Mouse (Mus musculus) liver, postnatal 0 days (tissue): Measurements from ENCODE around the gene Angptl6. TPM values are rescaled to one million over a fixed set of nuclear protein-coding genes. Genes with fewer than 3 reads are reported as not detected.

Experiments used
- ATAC-seq: fragments of 200-750 bp; cut with Nextera tagmentation; 2 replicates; pipeline ENCODE4 v1.8.0; 2017; ENCODE audit warnings: mild to moderate bottlenecking, moderate library complexity
- DNase-seq: peaks from one replicate; pipeline ENCODE4 v3.0.0-alpha.2; 2016
- H3K27ac ChIP-seq: fragments of 300-500 bp; sonication (generic); 2 replicates; pipeline ENCODE4 v1.5.1; 2014; ENCODE audit warnings: antibody characterized with exemption, moderate library complexity, mild to moderate bottlenecking, low read depth
- H3K27me3 ChIP-seq: fragments of 300-500 bp; sonication (generic); 2 replicates; pipeline ENCODE4 v1.6.1; 2014; ENCODE audit warnings: low read length, control low read depth, mixed read lengths; ENCODE audit not compliant: insufficient read depth
- H3K36me3 ChIP-seq: fragments of 300-500 bp; sonication (generic); replicated peaks from 2 replicates; pipeline ENCODE4 v1.6.1; 2014; ENCODE audit warnings: mild to moderate bottlenecking, control low read depth, low read length, moderate library complexity, mixed read lengths; ENCODE audit not compliant: insufficient read depth
- H3K4me1 ChIP-seq: fragments of 300-500 bp; sonication (generic); 2 replicates; pipeline ENCODE4 v1.6.1; 2014; ENCODE audit warnings: antibody characterized with exemption, mild to moderate bottlenecking, control low read depth; ENCODE audit not compliant: insufficient read depth
- H3K4me2 ChIP-seq: fragments of 300-500 bp; sonication (generic); 2 replicates; pipeline ENCODE4 v1.6.1; 2014; ENCODE audit warnings: low read depth, mild to moderate bottlenecking, low read length, moderate library complexity, mixed read lengths
- H3K4me3 ChIP-seq: fragments of 300-500 bp; sonication (generic); 2 replicates; pipeline ENCODE4 v1.5.1; 2014; ENCODE audit warnings: low read depth, low read length
- H3K9ac ChIP-seq: fragments of 300-500 bp; sonication (generic); replicated peaks from 2 replicates; pipeline ENCODE4 v1.6.1; 2014; ENCODE audit warnings: mild to moderate bottlenecking, moderate library complexity
- H3K9me3 ChIP-seq: fragments of 300-500 bp; sonication (generic); 2 replicates; pipeline ENCODE4 v1.6.1; 2016; ENCODE audit warnings: mild to moderate bottlenecking, control low read depth, low read length, mixed read lengths
- CTCF ChIP-seq: sonication (generic); IDR thresholded peaks from 2 replicates; pipeline ENCODE4 v1.5.1; 2016; ENCODE audit warnings: antibody characterized with exemption, low read depth
- EP300 ChIP-seq: IDR thresholded peaks from 2 replicates; pipeline ENCODE4 v1.6.1; 2016; ENCODE audit warnings: antibody characterized with exemption, low read depth, mild to moderate bottlenecking
- WGBS: fragments of 180-500 bp; shearing (Covaris S2); extraction: QIAGEN DNeasy Blood & Tissue Kit; methylation state at CpG from one replicate; pipeline ENCODE4 v1.1.7; 2014; ENCODE audit not compliant: insufficient replicate concordance; 5-methylcytosine and 5-hydroxymethylcytosine counted together
- polyA plus RNA-seq: library from polyadenylated mRNA; unstranded; fragments of >200 nt; fragmentation: Nextera tagmentation; extraction: Ambion mirVana; gene quantifications from 2 replicates; pipeline ENCODE4 v1.2.1, GENCODE M21; 2015

The Angptl6 gene
- polyA plus RNA-seq, 1 experiment from 2014 or later: 16.6 TPM

DNA sequence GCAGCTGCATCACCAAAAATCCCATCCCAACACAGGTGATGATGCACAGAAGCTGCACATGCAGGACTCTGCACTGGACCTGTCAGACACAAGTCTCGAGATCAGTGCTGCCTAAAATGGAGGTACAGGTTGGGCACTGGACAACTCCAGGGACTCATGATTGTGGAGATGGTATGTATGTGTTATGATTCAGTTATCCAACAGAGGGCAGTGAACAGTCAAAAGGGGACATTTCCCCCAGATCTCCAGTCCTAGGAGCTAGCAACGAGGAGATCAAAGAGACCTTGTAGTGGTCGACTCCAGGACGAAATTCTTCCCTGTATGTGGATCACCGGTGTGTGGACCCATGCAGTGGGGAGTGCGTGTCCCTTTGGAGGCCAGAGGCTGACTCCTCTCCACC is 19.6 kb downstream of the Angptl6 start:
- 36% methylated on average over 6 of the region's 6 CpGs for WGBS
- no peak for ATAC-seq
- no peak overlapping the region for H3K4me2 ChIP-seq

DNA sequence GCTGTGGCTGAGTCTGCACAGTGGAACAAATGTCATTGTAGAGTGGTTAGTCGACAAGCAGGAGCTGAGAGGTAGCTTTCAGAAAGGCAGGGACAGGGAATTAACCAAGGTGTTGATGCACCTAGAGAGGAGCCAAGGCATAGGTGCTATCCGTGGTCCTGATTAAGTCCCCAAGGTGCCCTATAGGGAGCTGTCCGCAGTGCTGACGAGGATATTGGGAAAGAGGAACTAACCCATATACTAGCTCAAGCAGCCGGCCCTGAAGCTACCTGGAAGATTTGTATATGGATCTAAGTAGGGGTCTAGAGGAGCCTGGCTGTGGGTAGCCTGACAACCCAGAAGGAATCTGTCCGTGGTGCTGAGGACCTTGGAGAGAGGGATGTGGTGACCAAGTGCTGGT is 22.4 kb downstream of the Angptl6 start:
- ATAC-seq: peak; percentile 67
- WGBS: 7% methylated on average over 6 of the region's 6 CpGs

More for the DNA sequence above, 19.6 kb downstream of the Angptl6 start:
- Histone ChIP-seq H3K9me3 (no peaks in the 10 kb centered on the region), H3K9ac (no peak overlapping the region), H3K27ac (no peak overlapping the region), H3K4me3 (no peak overlapping the region), H3K4me1 (no peaks in the 10 kb centered on the region), H3K36me3 (no peaks in the 10 kb centered on the region), H3K27me3 (no peaks in the 10 kb centered on the region)
- DNase-seq: no peak
- TF ChIP-seq CTCF: peak; percentile 21; the same call in 1 of the 2 replicates
- TF ChIP-seq EP300: no peak

DNA sequence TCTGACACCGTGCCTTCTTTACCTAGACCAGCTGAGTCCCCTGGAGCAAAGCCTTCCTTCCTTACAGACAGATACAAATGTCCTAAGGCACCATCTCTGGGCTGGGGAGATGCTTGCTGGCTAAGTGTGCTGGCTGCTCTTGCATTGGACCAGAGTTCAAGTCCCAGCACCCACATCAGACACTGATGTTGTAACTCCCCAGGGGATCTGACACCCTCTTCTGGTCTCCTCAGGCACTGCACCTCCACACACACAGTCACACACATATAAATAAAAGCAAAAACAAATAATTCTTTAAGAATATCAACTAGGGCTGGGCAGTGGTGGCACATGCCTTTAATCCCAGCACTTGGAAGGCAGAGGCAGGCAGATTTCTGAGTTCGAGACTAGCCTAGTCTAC is 29.3 kb downstream of the Angptl6 start:
- 83% methylated on average over 2 of the region's 2 CpGs for WGBS
- Histone ChIP-seq H3K36me3 (no peaks in the 10 kb centered on the region), H3K9me3 (no peaks in the 10 kb centered on the region), H3K4me1 (no peaks in the 10 kb centered on the region), H3K4me2 (no peak overlapping the region), H3K27ac (no peak overlapping the region), H3K4me3 (no peak overlapping the region), H3K9ac (no peak overlapping the region), H3K27me3 (no peaks in the 10 kb centered on the region)
- TF ChIP-seq EP300 (no peak), CTCF (no peak)
- ATAC-seq (no peak), DNase-seq (no peak)

More for the DNA sequence above, 22.4 kb downstream of the Angptl6 start:
- Histone ChIP-seq H3K4me2 (no peak overlapping the region), H3K36me3 (no peaks in the 10 kb centered on the region), H3K9ac (no peak overlapping the region), H3K4me3 (no peak overlapping the region), H3K9me3 (no peaks in the 10 kb centered on the region), H3K27ac (no peak overlapping the region), H3K4me1 (no peaks in the 10 kb centered on the region), H3K27me3 (no peaks in the 10 kb centered on the region)
- DNase-seq: peak; percentile 85
- TF ChIP-seq EP300: no peak

DNA sequence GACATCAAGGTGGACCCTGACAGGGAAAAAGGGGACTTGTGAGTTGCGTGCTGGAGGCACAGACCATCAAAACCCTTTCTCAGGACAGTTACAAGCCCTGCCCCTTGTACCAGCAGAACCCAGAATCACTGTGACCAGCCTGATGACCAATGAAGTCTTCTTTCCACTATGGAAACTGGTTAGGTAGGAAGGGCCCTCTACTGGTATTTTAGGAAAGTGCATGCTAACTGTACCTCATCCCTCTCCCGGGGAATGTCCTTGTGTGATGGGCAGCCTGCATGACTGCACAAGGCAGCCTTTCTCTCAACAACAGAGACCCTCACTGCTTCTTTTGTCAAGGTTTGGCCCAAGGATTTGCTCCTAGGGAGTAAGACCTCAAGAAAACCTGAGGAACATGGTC is 36.9 kb downstream of the Angptl6 start:
- no peak overlapping the region for H3K27ac ChIP-seq
- H3K4me3 ChIP-seq: no peak overlapping the region
- no peaks in the 10 kb centered on the region for H3K4me1 ChIP-seq
- WGBS: 17% methylated on average over 2 of the region's 2 CpGs
- TF ChIP-seq EP300: no peak
- TF ChIP-seq CTCF: peak; percentile 59
- ATAC-seq (no peak), DNase-seq (no peak)
- H3K9ac ChIP-seq: no peak overlapping the region
- H3K36me3 ChIP-seq: no peaks in the 10 kb centered on the region
- H3K9me3 ChIP-seq: no peaks in the 10 kb centered on the region
- no peak overlapping the region for H3K4me2 ChIP-seq
- no peaks in the 10 kb centered on the region for H3K27me3 ChIP-seq

DNA sequence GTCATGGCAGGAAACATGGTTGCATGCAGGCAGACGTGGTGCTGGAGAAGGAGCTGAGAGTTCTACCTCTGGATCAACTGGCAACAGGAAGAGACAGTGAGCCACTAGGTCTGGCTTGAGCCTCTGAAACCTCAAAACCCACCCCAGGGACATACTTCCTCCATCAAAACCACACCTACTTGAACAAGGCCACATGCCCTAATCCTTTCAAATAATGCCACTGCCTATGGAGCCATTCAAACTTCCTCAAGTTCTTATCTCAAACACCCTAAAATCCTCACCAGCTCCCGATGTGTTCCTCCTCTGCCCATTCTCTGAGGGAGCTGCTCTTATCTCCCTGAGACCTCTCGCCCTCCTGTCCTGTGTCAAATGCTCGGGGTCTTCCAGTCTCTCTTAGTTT is 37.3 kb downstream of the Angptl6 start:
- no peak for ATAC-seq
- Histone ChIP-seq H3K27ac (no peak overlapping the region), H3K4me2 (no peak overlapping the region), H3K4me1 (no peaks in the 10 kb centered on the region), H3K9me3 (no peaks in the 10 kb centered on the region), H3K9ac (no peak overlapping the region), H3K36me3 (no peaks in the 10 kb centered on the region), H3K27me3 (no peaks in the 10 kb centered on the region), H3K4me3 (no peak overlapping the region)
- TF ChIP-seq CTCF (no peak), EP300 (no peak)
- 24% methylated on average over 4 of the region's 4 CpGs for WGBS
- no peak for DNase-seq

DNA sequence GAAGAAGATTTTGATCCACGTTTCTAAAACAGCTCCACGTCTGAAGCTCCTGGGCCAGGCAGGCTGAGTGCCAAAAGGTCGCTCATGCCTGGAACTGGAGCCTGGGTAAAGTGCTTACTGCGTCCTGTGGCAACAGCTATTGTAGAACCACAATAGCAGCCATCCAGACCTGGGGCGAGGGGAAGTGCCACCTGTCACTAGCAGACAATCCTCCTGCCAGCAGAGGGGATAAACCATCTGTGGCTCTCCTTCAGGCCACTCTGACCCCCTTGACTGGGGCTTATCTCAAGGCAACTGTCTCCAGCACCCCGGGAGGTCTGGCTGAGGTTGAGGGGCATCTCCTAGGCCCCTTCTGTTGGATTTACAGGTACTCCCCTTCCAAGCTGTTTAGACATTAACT is 40.6 kb downstream of the Angptl6 start:
- 52% methylated on average over 6 of the region's 6 CpGs for WGBS
- no peak for TF ChIP-seq CTCF
- TF ChIP-seq EP300: no peak
- H3K4me2 ChIP-seq: no peak overlapping the region
- ATAC-seq (no peak), DNase-seq (no peak)
- no peaks in the 10 kb centered on the region for H3K4me1 ChIP-seq
- H3K4me3 ChIP-seq: no peak overlapping the region
- no peak overlapping the region for H3K9ac ChIP-seq
- no peak overlapping the region for H3K27ac ChIP-seq
- no peaks in the 10 kb centered on the region for H3K36me3 ChIP-seq
- H3K9me3 ChIP-seq: no peaks in the 10 kb centered on the region
- H3K27me3 ChIP-seq: no peaks in the 10 kb centered on the region
